Mouse (Mus musculus) forebrain, embryonic 11.5 days (tissue): Measurements from ENCODE around the gene Morc3. TPM values are rescaled to one million over a fixed set of nuclear protein-coding genes. Genes with fewer than 3 reads are reported as not detected.

Experiments
- ATAC-seq: fragments of 200-750 bp; cut with Nextera tagmentation; replicated peaks from 2 replicates; pipeline ENCODE4 v1.8.0; 2017; ENCODE audit warnings: moderate TSS enrichment; ENCODE audit not compliant: low FRiP score
- DNase-seq: peaks from one replicate; pipeline ENCODE4 v3.0.0-alpha.2; 2017; ENCODE audit warnings: low spot score
- H3K27ac ChIP-seq: fragments of 300-500 bp; sonication (generic); 2 replicates; pipeline ENCODE4 v1.5.1; 2014; ENCODE audit warnings: low read depth, low read length
- H3K27me3 ChIP-seq: fragments of 300-500 bp; sonication (generic); 2 replicates; pipeline ENCODE4 v1.6.1; 2014; ENCODE audit warnings: mild to moderate bottlenecking, low read length, mixed read lengths; ENCODE audit not compliant: control insufficient read depth, insufficient read depth
- H3K36me3 ChIP-seq: fragments of 300-500 bp; sonication (generic); 2 replicates; pipeline ENCODE4 v1.6.1; 2014; ENCODE audit warnings: mild to moderate bottlenecking, low read length, moderate library complexity, mixed read lengths; ENCODE audit not compliant: control insufficient read depth, insufficient read depth
- H3K4me1 ChIP-seq: fragments of 300-500 bp; sonication (generic); replicated peaks from 2 replicates; pipeline ENCODE4 v1.6.1; 2014; ENCODE audit warnings: low read length, mixed read lengths; ENCODE audit not compliant: control insufficient read depth, insufficient read depth
- H3K4me2 ChIP-seq: fragments of 300-500 bp; sonication (generic); 2 replicates; pipeline ENCODE4 v1.6.1; 2014; ENCODE audit warnings: low read depth, mild to moderate bottlenecking, low read length, moderate library complexity, mixed read lengths; ENCODE audit not compliant: severe bottlenecking
- H3K4me3 ChIP-seq: fragments of 300-500 bp; sonication (generic); 2 replicates; pipeline ENCODE4 v1.5.1; 2014; ENCODE audit warnings: low read depth, low read length
- H3K9ac ChIP-seq: fragments of 300-500 bp; sonication (generic); 2 replicates; pipeline ENCODE4 v1.6.1; 2014; ENCODE audit warnings: low read length
- H3K9me3 ChIP-seq: fragments of 300-500 bp; sonication (generic); 2 replicates; pipeline ENCODE4 v1.6.1; 2016; ENCODE audit warnings: low read length, mixed read lengths; ENCODE audit not compliant: control insufficient read depth
- WGBS: fragments of 180-500 bp; shearing (Covaris S2); extraction: QIAGEN DNeasy Blood & Tissue Kit; methylation state at CpG from one replicate; pipeline ENCODE4 v1.1.7; 2014; 5-methylcytosine and 5-hydroxymethylcytosine counted together
- polyA plus RNA-seq: library from polyadenylated mRNA; unstranded; fragments of >200 nt; fragmentation: Nextera tagmentation; extraction: Ambion mirVana; gene quantifications from 2 replicates; pipeline ENCODE4 v1.2.1, GENCODE M21; 2014

Gene Morc3
- polyA plus RNA-seq, 1 experiment from 2014 or later: 36.0 TPM

GRCm38 (mm10) chr16:93883423-93884085 lies 51.6 kb downstream of the Morc3 start, which contains the start of gene Chaf1b:
Gene Chaf1b, plus strand, starts transcription at chr16:93883901.
- Histone ChIP-seq H3K9ac (peak within 1 kb of the TSS; percentile 77), H3K9me3 (no peaks in the 10 kb centered on the region), H3K4me1 (peaks cover 9% of the 10 kb centered on the region; the same call in 1 of the 2 replicates), H3K4me3 (peak within 1 kb of the TSS; percentile 79), H3K36me3 (no peaks in the 10 kb centered on the region; the same call in 1 of the 2 replicates), H3K4me2 (peak within 1 kb of the TSS; percentile 84), H3K27ac (peak within 1 kb of the TSS; percentile 15; the same call in 1 of the 2 replicates), H3K27me3 (no peaks in the 10 kb centered on the region)
- under 1% methylated on average over 54 of the region's 54 CpGs for WGBS
- DNase-seq (peak; percentile 99), ATAC-seq (peak; percentile 93)

GRCm38 (mm10) chr16:93884086-93884721 lies 52.3 kb downstream of the Morc3 start:
- H3K4me2 ChIP-seq: peak overlapping the region; percentile 84
- H3K9ac ChIP-seq: peak overlapping the region; percentile 77
- H3K4me3 ChIP-seq: peak overlapping the region; percentile 79
- H3K4me1 ChIP-seq: peaks cover 9% of the 10 kb centered on the region; the same call in 1 of the 2 replicates
- peak; percentile 76 for ATAC-seq
- peak; percentile 68 for DNase-seq
- H3K36me3 ChIP-seq: peaks cover 3% of the 10 kb centered on the region; the same call in 1 of the 2 replicates
- H3K27ac ChIP-seq: peak overlapping the region; percentile 15; the same call in 1 of the 2 replicates
- no peaks in the 10 kb centered on the region for H3K27me3 ChIP-seq
- H3K9me3 ChIP-seq: no peaks in the 10 kb centered on the region
- WGBS: under 1% methylated on average over 43 of the region's 43 CpGs

GRCm38 (mm10) chr16:93884722-93885113 lies 52.8 kb downstream of the Morc3 start:
- ATAC-seq: no peak
- Histone ChIP-seq H3K4me1 (peaks cover 9% of the 10 kb centered on the region; the same call in 1 of the 2 replicates), H3K4me2 (peak overlapping the region; percentile 84), H3K4me3 (peak overlapping the region; percentile 79), H3K9ac (peak overlapping the region; percentile 77), H3K36me3 (peaks cover 3% of the 10 kb centered on the region; the same call in 1 of the 2 replicates), H3K9me3 (no peaks in the 10 kb centered on the region), H3K27ac (no peak overlapping the region), H3K27me3 (no peaks in the 10 kb centered on the region)
- 54% methylated on average over 5 of the region's 5 CpGs for WGBS
- peak; percentile 48 for DNase-seq

- H3K4me2 ChIP-seq: no peak overlapping the region
- H3K36me3 ChIP-seq: peaks cover 6% of the 10 kb centered on the region; the same call in 1 of the 2 replicates
- ATAC-seq: no peak
- no peaks in the 10 kb centered on the region for H3K9me3 ChIP-seq
- H3K27ac ChIP-seq: no peak overlapping the region
- no peaks in the 10 kb centered on the region for H3K27me3 ChIP-seq
- H3K9ac ChIP-seq: no peak overlapping the region
- DNase-seq: no peak
- H3K4me3 ChIP-seq: no peak overlapping the region
- WGBS: 92% methylated on average over 6 of the region's 6 CpGs
- peaks cover 9% of the 10 kb centered on the region; the same call in 1 of the 2 replicates for H3K4me1 ChIP-seq
Observed at GRCm38 (mm10) chr16:93888481-93888880, 56.6 kb downstream of the Morc3 start.

- H3K4me3 ChIP-seq: no peak overlapping the region
- WGBS: 90% methylated on average over 12 of the region's 12 CpGs
- H3K9ac ChIP-seq: no peak overlapping the region
- no peaks in the 10 kb centered on the region for H3K4me1 ChIP-seq
- H3K27ac ChIP-seq: no peak overlapping the region
- H3K9me3 ChIP-seq: no peaks in the 10 kb centered on the region
- DNase-seq (no peak), ATAC-seq (no peak)
- peaks cover 12% of the 10 kb centered on the region; the same call in 1 of the 2 replicates for H3K36me3 ChIP-seq
- H3K27me3 ChIP-seq: no peaks in the 10 kb centered on the region
- no peak overlapping the region for H3K4me2 ChIP-seq
Observed at GRCm38 (mm10) chr16:93890948-93891604, 59.2 kb downstream of the Morc3 start.

GRCm38 (mm10) chr16:93893285-93893684 lies 61.4 kb downstream of the Morc3 start:
- H3K27ac ChIP-seq: no peak overlapping the region
- H3K36me3 ChIP-seq: peaks cover 12% of the 10 kb centered on the region; the same call in 1 of the 2 replicates
- DNase-seq: no peak
- no peaks in the 10 kb centered on the region for H3K4me1 ChIP-seq
- 93% methylated on average over 5 of the region's 5 CpGs for whole genome bisulfite sequencing
- no peak overlapping the region for H3K4me2 ChIP-seq
- no peak overlapping the region for H3K4me3 ChIP-seq
- H3K9ac ChIP-seq: no peak overlapping the region
- ATAC-seq: no peak
- H3K27me3 ChIP-seq: no peaks in the 10 kb centered on the region
- H3K9me3 ChIP-seq: no peaks in the 10 kb centered on the region

- H3K36me3 ChIP-seq: no peaks in the 10 kb centered on the region; the same call in 1 of the 2 replicates
- H3K4me3 ChIP-seq: no peak overlapping the region
- peak; percentile 53 for DNase-seq
- H3K4me2 ChIP-seq: no peak overlapping the region
- no peaks in the 10 kb centered on the region for H3K9me3 ChIP-seq
- H3K4me1 ChIP-seq: no peaks in the 10 kb centered on the region
- H3K27ac ChIP-seq: no peak overlapping the region
- WGBS: 80% methylated on average over 6 of the region's 6 CpGs
- H3K27me3 ChIP-seq: no peaks in the 10 kb centered on the region
- no peak overlapping the region for H3K9ac ChIP-seq
- no peak for ATAC-seq
Observed at GRCm38 (mm10) chr16:93903027-93903426, 71.1 kb downstream of the Morc3 start.

GRCm38 (mm10) chr16:93906156-93907014 lies 74.5 kb downstream of the Morc3 start:
- Histone ChIP-seq H3K36me3 (no peaks in the 10 kb centered on the region; the same call in 1 of the 2 replicates), H3K27me3 (no peaks in the 10 kb centered on the region), H3K9ac (no peak overlapping the region), H3K9me3 (no peaks in the 10 kb centered on the region), H3K4me1 (no peaks in the 10 kb centered on the region), H3K4me2 (no peak overlapping the region), H3K4me3 (no peak overlapping the region), H3K27ac (no peak overlapping the region)
- 71% methylated on average over 11 of the region's 11 CpGs for WGBS
- ATAC-seq (0 out of 2 replicates have a peak, but pooled peaks have one; percentile 44), DNase-seq (peak; percentile 82)
